Mouse (Mus musculus) hindbrain, embryonic 16.5 days (tissue): Measurements from ENCODE around the gene B4gat1. TPM values are rescaled to one million over a fixed set of nuclear protein-coding genes. Genes with fewer than 3 reads are reported as not detected.
A peak's percentile ranks its signal among the peaks of the same experiment; 100 is the strongest.
"Not testable (repeated sequence)": the region's sequence is repeated elsewhere in the genome, so short reads cannot be mapped to it uniquely, and the experiment has no call there.

Source experiments
- ATAC-seq: fragments of 200-750 bp; cut with Nextera tagmentation; 2 replicates; pipeline ENCODE4 v1.8.0; 2017; ENCODE audit warnings: moderate TSS enrichment, moderate library complexity
- H3K27ac ChIP-seq: fragments of 300-500 bp; sonication (generic); 2 replicates; pipeline ENCODE4 v1.5.1; 2014; ENCODE audit warnings: low read depth, mild to moderate bottlenecking, control low read depth, low read length, moderate library complexity
- H3K27me3 ChIP-seq: fragments of 300-500 bp; sonication (generic); replicated peaks from 2 replicates; pipeline ENCODE4 v1.6.1; 2014; ENCODE audit warnings: low read length; ENCODE audit not compliant: control insufficient read depth, insufficient read depth
- H3K36me3 ChIP-seq: fragments of 300-500 bp; sonication (generic); 2 replicates; pipeline ENCODE4 v1.6.1; 2014; ENCODE audit warnings: mild to moderate bottlenecking, low read length, moderate library complexity, mixed read lengths; ENCODE audit not compliant: control insufficient read depth, insufficient read depth
- H3K4me1 ChIP-seq: fragments of 300-500 bp; sonication (generic); 2 replicates; pipeline ENCODE4 v1.6.1; 2014; ENCODE audit warnings: low read depth, low read length; ENCODE audit not compliant: control insufficient read depth, insufficient read depth
- H3K4me2 ChIP-seq: fragments of 300-500 bp; sonication (generic); 2 replicates; pipeline ENCODE4 v1.6.1; 2014; ENCODE audit warnings: mild to moderate bottlenecking, low read length, control low read depth, moderate library complexity
- H3K4me3 ChIP-seq: fragments of 300-500 bp; sonication (generic); 2 replicates; pipeline ENCODE4 v1.5.1; 2014; ENCODE audit warnings: mild to moderate bottlenecking, low read length, control low read depth, moderate library complexity
- H3K9ac ChIP-seq: fragments of 300-500 bp; sonication (generic); 2 replicates; pipeline ENCODE4 v1.6.1; 2014; ENCODE audit warnings: low read depth, mild to moderate bottlenecking, control low read depth, low read length, moderate library complexity
- H3K9me3 ChIP-seq: fragments of 300-500 bp; sonication (generic); 2 replicates; pipeline ENCODE4 v1.6.1; 2014; ENCODE audit warnings: mild to moderate bottlenecking, low read length, moderate library complexity; ENCODE audit not compliant: control insufficient read depth
- WGBS: fragments of 180-500 bp; shearing (Covaris S2); extraction: QIAGEN DNeasy Blood & Tissue Kit; methylation state at CpG from one replicate; pipeline ENCODE4 v1.1.7; 2014; 5-methylcytosine and 5-hydroxymethylcytosine counted together
- polyA plus RNA-seq: library from polyadenylated mRNA; unstranded; fragments of >200 nt; fragmentation: Nextera tagmentation; extraction: Ambion mirVana; gene quantifications from 2 replicates; pipeline ENCODE4 v1.2.1, GENCODE M21; 2015

B4gat1 gene
- polyA plus RNA-seq, 1 experiment from 2014 or later, result 133 TPM

GRCm38 (mm10) chr19:5086533-5086932, 47.9 kb downstream of the B4gat1 start:
- not testable (repeated sequence) for H3K4me3 ChIP-seq, H3K27ac ChIP-seq, H3K9me3 ChIP-seq, H3K4me2 ChIP-seq, H3K9ac ChIP-seq, ATAC-seq
- Histone ChIP-seq H3K27me3 (peaks cover 28% of the 10 kb centered on the region), H3K4me1 (peaks cover 16% of the 10 kb centered on the region), H3K36me3 (peaks cover 14% of the 10 kb centered on the region; the same call in 1 of the 2 replicates)
- 54% methylated on average over 4 of the region's 4 CpGs for WGBS

GRCm38 (mm10) chr19:5087884-5088728, 49.5 kb downstream of the B4gat1 start, which contains the start of gene Yif1a:
Gene Yif1a (plus strand): TSS chr19:5088538.
- ATAC-seq, result peak; percentile 95
- Histone ChIP-seq H3K27me3 (peaks cover 12% of the 10 kb centered on the region), H3K9ac (peak within 1 kb of the TSS; percentile 71), H3K4me3 (peak within 1 kb of the TSS; percentile 63), H3K9me3 (no peaks in the 10 kb centered on the region), H3K4me2 (peak within 1 kb of the TSS; percentile 77), H3K36me3 (peaks cover 22% of the 10 kb centered on the region), H3K4me1 (peaks cover 16% of the 10 kb centered on the region), H3K27ac (peak within 1 kb of the TSS; percentile 86)
- under 1% methylated on average over 56 of the region's 58 CpGs for WGBS

GRCm38 (mm10) chr19:5089324-5089723, 50.7 kb downstream of the B4gat1 start:
- Histone ChIP-seq H3K4me2 (peak overlapping the region; percentile 72), H3K36me3 (peaks cover 27% of the 10 kb centered on the region), H3K4me3 (peak overlapping the region; percentile 63), H3K4me1 (peaks cover 26% of the 10 kb centered on the region), H3K9me3 (no peaks in the 10 kb centered on the region), H3K27ac (no peak overlapping the region), H3K27me3 (peaks cover 8% of the 10 kb centered on the region), H3K9ac (peak overlapping the region; percentile 71)
- WGBS, result 95% methylated on average over 4 of the region's 4 CpGs
- no peak for ATAC-seq

Other genes with a start within 250 kb of the B4gat1 start
- gene Rbm4, start 244.9 kb upstream of the B4gat1 start, polyA plus RNA-seq, result 67.2 and 73.6 TPM in 2 replicates
- gene Gm21992, start 227.2 kb upstream of the B4gat1 start, polyA plus RNA-seq, result 21.3 and 24.2 TPM in 2 replicates
- 59.5 and 65.0 TPM in 2 replicates for gene Rbm14, start 227.2 kb upstream of the B4gat1 start, polyA plus RNA-seq
- gene Ccs, start 199.5 kb upstream of the B4gat1 start, polyA plus RNA-seq, result 38.4 and 43.0 TPM in 2 replicates
- 0.57 and 0.74 TPM in 2 replicates for gene Ccdc87, start 199.5 kb upstream of the B4gat1 start, polyA plus RNA-seq
- 87.0 and 90.1 TPM in 2 replicates for gene Ctsf, start 183.7 kb upstream of the B4gat1 start, polyA plus RNA-seq
- gene Actn3, start 160.9 kb upstream of the B4gat1 start, polyA plus RNA-seq, result 2.7 and 3.5 TPM in 2 replicates
- 22.5 and 23.4 TPM in 2 replicates for gene Zdhhc24, start 160.2 kb upstream of the B4gat1 start, polyA plus RNA-seq
- 8.1 and 8.8 TPM in 2 replicates for gene Bbs1, start 132.2 kb upstream of the B4gat1 start, polyA plus RNA-seq
- gene Dpp3, start 110.5 kb upstream of the B4gat1 start, polyA plus RNA-seq, result 102 and 115 TPM in 2 replicates
- gene Peli3, start 95.7 kb upstream of the B4gat1 start, polyA plus RNA-seq, result 13.5 and 14.6 TPM in 2 replicates
- 91.6 and 106 TPM in 2 replicates for gene Mrpl11, start 76.7 kb upstream of the B4gat1 start, polyA plus RNA-seq
- gene Npas4, start 48.5 kb upstream of the B4gat1 start, polyA plus RNA-seq, result 0.41 and 0.47 TPM in 2 replicates
- gene Slc29a2, start 15.0 kb upstream of the B4gat1 start, polyA plus RNA-seq, result 15.0 and 16.6 TPM in 2 replicates
- gene AC124502.3, start 65 bp downstream of the B4gat1 start, polyA plus RNA-seq, result 2.4 and 3.1 TPM in 2 replicates
- gene Brms1, start 2.5 kb downstream of the B4gat1 start, polyA plus RNA-seq, result 25.6 and 26.6 TPM in 2 replicates
- gene Rin1, start 11.7 kb downstream of the B4gat1 start, polyA plus RNA-seq, result 0.64 and 0.72 TPM in 2 replicates
- gene Cd248, start 29.3 kb downstream of the B4gat1 start, polyA plus RNA-seq, result 14.5 and 25.2 TPM in 2 replicates
- 38.5 and 49.0 TPM in 2 replicates for gene Tmem151a, start 46.7 kb downstream of the B4gat1 start, polyA plus RNA-seq
- 60.7 and 65.8 TPM in 2 replicates for gene Yif1a, start 49.7 kb downstream of the B4gat1 start, polyA plus RNA-seq
- 361 and 364 TPM in 2 replicates for gene Cnih2, start 59.7 kb downstream of the B4gat1 start, polyA plus RNA-seq
- 230 and 231 TPM in 2 replicates for gene Rab1b, start 68.2 kb downstream of the B4gat1 start, polyA plus RNA-seq
- gene Klc2, start 79.7 kb downstream of the B4gat1 start, polyA plus RNA-seq, result 85.6 and 87.8 TPM in 2 replicates
- 47.6 and 56.9 TPM in 2 replicates for gene Pacs1, start 234.3 kb downstream of the B4gat1 start, polyA plus RNA-seq